Mouse (Mus musculus) thymus, postnatal 10 days (tissue): Measurements from ENCODE around the gene Fgf9.

Experiments used
- DNase-seq, 2 experiments: peaks; one replicate each; pipeline ENCODE4 v3.0.0; 2021; ENCODE audit warnings: low spot score in 2 of 2

Fgf9 gene

GRCm38 (mm10) chr14:58089486-58089885 lies 19.1 kb downstream of the Fgf9 start:
- DNase-seq, result no peak

- DNase-seq, result no peak
Observed at GRCm38 (mm10) chr14:58091321-58091720, 21.0 kb downstream of the Fgf9 start.

GRCm38 (mm10) chr14:58099599-58099998 lies 29.3 kb downstream of the Fgf9 start:
- no peak for DNase-seq

- no peak for DNase-seq
Observed at GRCm38 (mm10) chr14:58101298-58101697, 31.0 kb downstream of the Fgf9 start.

- DNase-seq, result no peak
Observed at GRCm38 (mm10) chr14:58104266-58104665, 33.9 kb downstream of the Fgf9 start.

GRCm38 (mm10) chr14:58105596-58105995 lies 35.2 kb downstream of the Fgf9 start:
- no peak for DNase-seq

- DNase-seq, result no peak
Observed at GRCm38 (mm10) chr14:58109601-58110000, 39.3 kb downstream of the Fgf9 start.

GRCm38 (mm10) chr14:58111562-58111961 lies 41.2 kb downstream of the Fgf9 start:
- no peak for DNase-seq

GRCm38 (mm10) chr14:58112341-58112740 lies 42.0 kb downstream of the Fgf9 start:
- no peak for DNase-seq

GRCm38 (mm10) chr14:58113180-58113579 lies 42.8 kb downstream of the Fgf9 start:
- no peak for DNase-seq

GRCm38 (mm10) chr14:58114146-58114545 lies 43.8 kb downstream of the Fgf9 start:
- no peak for DNase-seq

- no peak for DNase-seq
Observed at GRCm38 (mm10) chr14:58124625-58125024, 54.3 kb downstream of the Fgf9 start.

GRCm38 (mm10) chr14:58126508-58126907 lies 56.2 kb downstream of the Fgf9 start:
- no peak for DNase-seq

- DNase-seq, result no peak
Observed at GRCm38 (mm10) chr14:58139506-58140055, 69.2 kb downstream of the Fgf9 start.

- DNase-seq, result no peak
Observed at GRCm38 (mm10) chr14:58149637-58150470, 79.5 kb downstream of the Fgf9 start.

- no peak for DNase-seq
Observed at GRCm38 (mm10) chr14:58150471-58150855, 80.1 kb downstream of the Fgf9 start.

- DNase-seq, result no peak
Observed at GRCm38 (mm10) chr14:58152110-58152509, 81.8 kb downstream of the Fgf9 start.

- DNase-seq, result no peak
Observed at GRCm38 (mm10) chr14:58153470-58154416, 83.4 kb downstream of the Fgf9 start.

- DNase-seq, result no peak
Observed at GRCm38 (mm10) chr14:58160624-58161023, 90.3 kb downstream of the Fgf9 start.
